Mouse (Mus musculus) ovary, postnatal 36 days (tissue): ENCODE data around the gene Itgae.

Experiments used
- DNase-seq: peaks from one replicate; pipeline ENCODE4 v3.0.0; 2022; ENCODE audit warnings: low spot score, mixed read lengths

Gene Itgae

GRCm38 (mm10) chr11:73148209-73148608 lies 57.8 kb downstream of the Itgae start:
- DNase-seq = no peak

GRCm38 (mm10) chr11:73155071-73155470 lies 64.7 kb downstream of the Itgae start:
- DNase-seq = no peak

- peak; percentile 41 for DNase-seq
Measured at GRCm38 (mm10) chr11:73159957-73160810, 69.8 kb downstream of the Itgae start, which contains the start of gene P2rx5. TSS of gene P2rx5 (plus strand) at chr11:73160421.

- DNase-seq = no peak
Measured at GRCm38 (mm10) chr11:73160811-73161200, 70.4 kb downstream of the Itgae start.

GRCm38 (mm10) chr11:73161616-73162015 lies 71.2 kb downstream of the Itgae start:
- no peak for DNase-seq

GRCm38 (mm10) chr11:73162284-73162683 lies 71.9 kb downstream of the Itgae start:
- no peak for DNase-seq

GRCm38 (mm10) chr11:73168071-73168470 lies 77.7 kb downstream of the Itgae start:
- DNase-seq = no peak

GRCm38 (mm10) chr11:73168576-73168975 lies 78.2 kb downstream of the Itgae start:
- DNase-seq = no peak

- DNase-seq = peak; percentile 29
Measured at GRCm38 (mm10) chr11:73169231-73169630, 78.8 kb downstream of the Itgae start.

GRCm38 (mm10) chr11:73172186-73172585 lies 81.8 kb downstream of the Itgae start:
- DNase-seq = no peak

GRCm38 (mm10) chr11:73175612-73176011 lies 85.2 kb downstream of the Itgae start:
- no peak for DNase-seq

GRCm38 (mm10) chr11:73176186-73176585 lies 85.8 kb downstream of the Itgae start:
- DNase-seq = no peak

- DNase-seq = peak; percentile 96
Measured at GRCm38 (mm10) chr11:73176608-73177508, 86.5 kb downstream of the Itgae start, which contains the start of the genes Emc6 and Tax1bp3. TSS of gene Emc6 (minus strand) at chr11:73177037. TSS of gene Tax1bp3 (plus strand) at chr11:73177083.

- DNase-seq = peak; percentile 73
Measured at GRCm38 (mm10) chr11:73177509-73177875, 87.1 kb downstream of the Itgae start.

- no peak for DNase-seq
Measured at GRCm38 (mm10) chr11:73177895-73178294, 87.5 kb downstream of the Itgae start.

- DNase-seq = no peak
Measured at GRCm38 (mm10) chr11:73185872-73186615, 95.7 kb downstream of the Itgae start.

- DNase-seq = no peak
Measured at GRCm38 (mm10) chr11:73187231-73187630, 96.8 kb downstream of the Itgae start.

GRCm38 (mm10) chr11:73193047-73193446 lies 102.7 kb downstream of the Itgae start:
- no peak for DNase-seq

- DNase-seq = no peak
Measured at GRCm38 (mm10) chr11:73194444-73194843, 104.1 kb downstream of the Itgae start.
